ENCODE assay signal across 8 mouse cellular contexts in the genomic region with DNA sequence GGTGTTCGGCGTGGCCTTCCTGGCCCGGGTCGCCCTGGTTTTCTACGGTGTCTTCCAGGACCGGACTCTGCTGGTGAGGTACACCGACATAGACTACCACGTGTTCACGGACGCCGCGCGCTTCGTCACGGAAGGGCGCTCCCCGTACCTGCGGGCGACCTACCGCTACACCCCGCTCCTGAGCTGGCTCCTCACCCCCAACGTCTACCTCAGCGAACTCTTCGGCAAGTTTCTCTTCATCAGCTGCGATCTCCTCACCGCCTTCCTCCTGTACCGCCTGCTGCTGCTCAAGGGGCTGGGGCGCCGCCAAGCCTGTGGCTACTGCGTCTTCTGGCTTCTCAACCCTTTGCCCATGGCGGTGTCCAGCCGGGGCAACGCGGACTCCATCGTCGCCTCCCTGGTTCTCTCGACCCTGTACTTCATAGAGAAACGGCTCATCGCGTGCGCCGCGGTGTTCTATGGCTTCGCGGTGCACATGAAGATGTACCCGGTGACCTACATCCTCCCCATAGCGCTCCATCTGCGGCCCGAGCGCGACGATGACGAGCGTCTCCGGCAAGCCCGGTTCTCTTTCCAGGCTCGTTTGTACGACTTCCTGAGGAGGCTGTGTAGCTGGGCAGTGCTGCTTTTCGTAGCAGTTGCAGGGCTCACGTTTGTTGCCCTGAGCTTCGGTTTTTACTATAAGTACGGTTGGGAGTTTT. TPM values are rescaled to one million over a fixed set of nuclear protein-coding genes. Genes with fewer than 3 reads are reported as not detected.
DNase-seq lines count a peak whose midpoint lies in the region; ATAC-seq and TF ChIP-seq lines count a peak whose summit lies in the region.

No protein-coding gene starts in this region.

- no peak for TF ChIP-seq CTCF in E14TG2a.4 (conservative IDR thresholded peaks at IDR 0.05; ENCODE audit: low read length)
- no peak for TF ChIP-seq CTCF in embryonic fibroblast, embryonic 13.5 days (IDR thresholded peaks at IDR 0.05; ENCODE audit: borderline replicate concordance, insufficient read depth, low read length)
- TF ChIP-seq CTCF in olfactory bulb, adult 2 months (IDR thresholded peaks at IDR 0.05; ENCODE audit: insufficient read depth, low read depth, low read length) = no peak

- H3K4me2 ChIP-seq in hindbrain, embryonic 13.5 days = peak overlapping the region; percentile 98
- H3K4me2 ChIP-seq in liver, embryonic 16.5 days (ENCODE audit: low read depth, low read length) = peak overlapping the region; percentile 95

- no peak overlapping the region for H3K27ac ChIP-seq in embryonic fibroblast, embryonic 13.5 days (ENCODE audit: insufficient read depth, low read length)
- peak overlapping the region; percentile 69 for H3K27ac ChIP-seq in hindbrain, embryonic 13.5 days
- H3K27ac ChIP-seq in liver, embryonic 16.5 days (ENCODE audit: low read length) = peak overlapping the region; percentile 66
- H3K27ac ChIP-seq in olfactory bulb, adult 2 months (ENCODE audit: insufficient read depth, low read depth, low read length) = peak overlapping the region; percentile 62

- no peak; the same call in 1 of the 2 replicates for ATAC-seq in hindbrain, embryonic 13.5 days (ENCODE audit: low FRiP score)
- peak; percentile 33 for ATAC-seq in liver, embryonic 16.5 days (ENCODE audit: low read depth)

- intact Hi-C loops in gastrocnemius, postnatal 14 days (cut with DNase I; ENCODE audit: low total_unique reads) = no loop called here

- H3K9me3 ChIP-seq in E14TG2a.4 (ENCODE audit: low read length) = no peaks in the 10 kb centered on the region
- no peaks in the 10 kb centered on the region for H3K9me3 ChIP-seq in hindbrain, embryonic 13.5 days
- H3K9me3 ChIP-seq in liver, embryonic 16.5 days (replicated peaks; ENCODE audit: control insufficient read depth, low read length) = no peaks in the 10 kb centered on the region

- H3K4me1 ChIP-seq in E14TG2a.4 (replicated peaks; ENCODE audit: low read depth, low read length) = peaks cover 44% of the 10 kb centered on the region
- H3K4me1 ChIP-seq in embryonic fibroblast, embryonic 13.5 days (ENCODE audit: control insufficient read depth, insufficient read depth, low read length) = peaks cover 3% of the 10 kb centered on the region; the same call in 1 of the 2 replicates
- H3K4me1 ChIP-seq in hindbrain, embryonic 13.5 days (replicated peaks) = peaks cover 40% of the 10 kb centered on the region
- H3K4me1 ChIP-seq in liver, embryonic 16.5 days (ENCODE audit: control insufficient read depth, low read depth, low read length) = peaks cover 17% of the 10 kb centered on the region
- H3K4me1 ChIP-seq in olfactory bulb, adult 2 months (ENCODE audit: control insufficient read depth, insufficient read depth, low read length) = peaks cover 11% of the 10 kb centered on the region

- H3K9ac ChIP-seq in hindbrain, embryonic 13.5 days = peak overlapping the region; percentile 91
- peak overlapping the region; percentile 90 for H3K9ac ChIP-seq in liver, embryonic 16.5 days (ENCODE audit: low read depth, low read length)

- peaks cover under 1% of the 10 kb centered on the region; the same call in 1 of the 2 replicates for H3K27me3 ChIP-seq in E14TG2a.4 (ENCODE audit: insufficient read depth, low read length)
- H3K27me3 ChIP-seq in hindbrain, embryonic 13.5 days = no peaks in the 10 kb centered on the region
- no peaks in the 10 kb centered on the region for H3K27me3 ChIP-seq in liver, embryonic 16.5 days (ENCODE audit: control insufficient read depth, insufficient read depth, low read depth, low read length)

- H3K4me3 ChIP-seq in E14TG2a.4 (replicated peaks; ENCODE audit: low read length) = peak overlapping the region; percentile 99
- H3K4me3 ChIP-seq in embryonic fibroblast, embryonic 13.5 days (ENCODE audit: insufficient read depth, low read length) = peak overlapping the region; percentile 91
- H3K4me3 ChIP-seq in hindbrain, embryonic 13.5 days = peak overlapping the region; percentile 88
- peak overlapping the region; percentile 98 for H3K4me3 ChIP-seq in liver, embryonic 16.5 days (ENCODE audit: low read depth, low read length)
- peak overlapping the region; percentile 97 for H3K4me3 ChIP-seq in olfactory bulb, adult 2 months (ENCODE audit: insufficient read depth, low read depth, low read length)

- 3% methylated on average over 62 of the region's 62 CpGs for WGBS in hindbrain, embryonic 13.5 days
- under 1% methylated on average over 62 of the region's 62 CpGs for WGBS in liver, embryonic 16.5 days (ENCODE audit: insufficient replicate concordance)
- 3% methylated on average over 62 of the region's 62 CpGs for WGBS in olfactory bulb, adult 2 months

- H3K36me3 ChIP-seq in E14TG2a.4 (ENCODE audit: insufficient read depth, low read length) = peaks cover 46% of the 10 kb centered on the region
- H3K36me3 ChIP-seq in hindbrain, embryonic 13.5 days = peaks cover 12% of the 10 kb centered on the region; the same call in 1 of the 2 replicates
- no peaks in the 10 kb centered on the region for H3K36me3 ChIP-seq in liver, embryonic 16.5 days (ENCODE audit: control insufficient read depth, insufficient read depth)

- no peak for TF ChIP-seq POLR2A in embryonic fibroblast, embryonic 13.5 days (IDR thresholded peaks at IDR 0.05; ENCODE audit: low read depth, low read length)
- TF ChIP-seq POLR2A in olfactory bulb, adult 2 months (IDR thresholded peaks at IDR 0.05; ENCODE audit: insufficient read depth, low read depth, low read length) = no peak

- DNase-seq in gastrocnemius, postnatal 14 days = peak; percentile 26
- DNase-seq in gastrocnemius, adult 8-10 months (ENCODE audit: low spot score in 2 of 2) = no peak
- DNase-seq in left cerebral cortex, adult 8-10 months (ENCODE audit: low spot score in 2 of 2) = no peak

RNA-seq across cellular contexts. Expression of gene Pigm, which starts 0.6 kb away (rescaled TPM):
- total RNA-seq in gastrocnemius, postnatal 14 days (2021) = 1 to 10 TPM; 4.4 to 4.8 TPM
- total RNA-seq in gastrocnemius, adult 8-10 months (2022) = 1 to 10 TPM; 3.2 to 3.4 (median 3.2) TPM
- 11.5 and 12.9 TPM in 2 replicates for polyA plus RNA-seq in embryonic fibroblast, embryonic 13.5 days (2011; ENCODE audit: insufficient read length, low read depth, missing spikeins)
- 4.7 and 4.9 TPM in 2 replicates for polyA plus RNA-seq in hindbrain, embryonic 13.5 days (2015; fragmentation: Nextera tagmentation; extraction: Ambion mirVana)
- polyA plus RNA-seq in liver, embryonic 16.5 days (2015; fragmentation: Nextera tagmentation; extraction: Ambion mirVana) = 1.7 and 1.8 TPM in 2 replicates
- not detected in 2 replicates for polyA plus RNA-seq in olfactory bulb, adult 2 months (2012; ENCODE audit: insufficient read depth, insufficient read length, low replicate concordance, missing spikeins)
- 1 to 10 TPM; 8.0 to 8.7 (median 8.1) TPM for total RNA-seq in left cerebral cortex, adult 8-10 months (2022)

RNA-seq across cellular contexts. Expression of gene Kcnj10, which starts 35.9 kb away (rescaled TPM):
- under 1 TPM; 0.29 to 0.96 TPM for total RNA-seq in gastrocnemius, postnatal 14 days (2021)
- total RNA-seq in gastrocnemius, adult 8-10 months (2022) = under 1 TPM in 2 of 4 experiments, not detected in 2; 0.04 to 0.05 TPM
- 0.08 and 0.91 TPM in 2 replicates for polyA plus RNA-seq in embryonic fibroblast, embryonic 13.5 days (2011; ENCODE audit: insufficient read length, low read depth, missing spikeins)
- polyA plus RNA-seq in hindbrain, embryonic 13.5 days (2015; fragmentation: Nextera tagmentation; extraction: Ambion mirVana) = 1.6 and 1.7 TPM in 2 replicates
- polyA plus RNA-seq in liver, embryonic 16.5 days (2015; fragmentation: Nextera tagmentation; extraction: Ambion mirVana) = 0.07 and 0.09 TPM in 2 replicates
- polyA plus RNA-seq in olfactory bulb, adult 2 months (2012; ENCODE audit: insufficient read depth, insufficient read length, low replicate concordance, missing spikeins) = 93.5 and 169 TPM in 2 replicates
- total RNA-seq in left cerebral cortex, adult 8-10 months (2022) = 100 to 1,000 TPM in 3 of 4 experiments, 10 to 100 TPM in 1; 98.2 to 130 (median 113) TPM

RNA-seq across cellular contexts. Expression of gene Kcnj9, which starts 47.8 kb away (rescaled TPM):
- total RNA-seq in gastrocnemius, postnatal 14 days (2021) = not detected
- total RNA-seq in gastrocnemius, adult 8-10 months (2022) = not detected
- not detected in 2 replicates for polyA plus RNA-seq in embryonic fibroblast, embryonic 13.5 days (2011; ENCODE audit: insufficient read length, low read depth, missing spikeins)
- polyA plus RNA-seq in hindbrain, embryonic 13.5 days (2015; fragmentation: Nextera tagmentation; extraction: Ambion mirVana) = 2.2 and 2.5 TPM in 2 replicates
- 0.04 and 0.09 TPM in 2 replicates for polyA plus RNA-seq in liver, embryonic 16.5 days (2015; fragmentation: Nextera tagmentation; extraction: Ambion mirVana)
- polyA plus RNA-seq in olfactory bulb, adult 2 months (2012; ENCODE audit: insufficient read depth, insufficient read length, low replicate concordance, missing spikeins) = not detected in 2 replicates
- total RNA-seq in left cerebral cortex, adult 8-10 months (2022) = 100 to 1,000 TPM; 109 to 120 (median 112) TPM

Comparison
In these comparisons a context has a peak if more than half of its experiments do, and no peak if none do; other contexts are left out.
1. RNA of gene Kcnj10, which starts 35.9 kb away (polyA plus RNA-seq): 93.5 to 169 TPM in olfactory bulb, adult 2 months; 1.6 to 1.7 TPM in hindbrain, embryonic 13.5 days, 0.08 to 0.91 TPM in embryonic fibroblast, embryonic 13.5 days and 0.07 to 0.09 TPM in liver, embryonic 16.5 days; every median in the first group is over 10 times any median in the second.
2. Peak in every context shown above with its lines, with median percentiles within 50 percentile points of each other: H3K4me3 ChIP-seq.